Mouse (Mus musculus) testis, adult 2 months (tissue): ENCODE results near the gene Ralgds.

Experiments used
- CTCF ChIP-seq: fragments of 200-500 bp; IDR thresholded peaks from 2 replicates; pipeline ENCODE4 v1.5.1; 2012; ENCODE audit warnings: low read depth, mild to moderate bottlenecking, inconsistent platforms, low read length, moderate library complexity; ENCODE audit not compliant: control insufficient read depth, insufficient read depth, insufficient replicate concordance
- POLR2A ChIP-seq: fragments of 200-500 bp; IDR thresholded peaks from 2 replicates; pipeline ENCODE4 v1.6.1; 2012; ENCODE audit warnings: low read depth, mild to moderate bottlenecking, inconsistent platforms, low read length, moderate library complexity; ENCODE audit not compliant: control insufficient read depth

DNA sequence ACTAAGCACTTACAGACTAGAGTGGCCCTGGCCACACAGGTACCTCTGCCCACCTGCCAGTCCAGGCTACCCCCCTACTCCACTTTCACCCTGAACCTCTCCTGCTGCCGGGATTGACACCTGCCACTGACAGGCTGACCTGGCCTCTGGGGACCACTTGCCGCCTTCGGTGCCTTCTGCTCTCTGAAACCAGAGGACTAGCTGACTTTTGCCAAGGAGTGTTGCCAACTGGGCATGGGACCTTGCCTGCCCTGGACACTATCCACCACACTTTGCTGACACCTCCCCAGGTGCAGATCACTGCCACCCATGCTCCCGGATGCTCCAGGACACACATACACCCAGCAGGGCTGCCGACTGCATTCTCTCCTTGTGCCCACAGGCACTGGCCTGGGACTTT is 39.4 kb downstream of the Ralgds start:
- TF ChIP-seq CTCF: no peak
- no peak for TF ChIP-seq POLR2A
